Mouse (Mus musculus): ENCODE data around the gene Sppl2a.
"Not testable (repeated sequence)": the region's sequence is repeated elsewhere in the genome, so short reads cannot be mapped to it uniquely, and the experiment has no call there.

Gene Sppl2a

DNA sequence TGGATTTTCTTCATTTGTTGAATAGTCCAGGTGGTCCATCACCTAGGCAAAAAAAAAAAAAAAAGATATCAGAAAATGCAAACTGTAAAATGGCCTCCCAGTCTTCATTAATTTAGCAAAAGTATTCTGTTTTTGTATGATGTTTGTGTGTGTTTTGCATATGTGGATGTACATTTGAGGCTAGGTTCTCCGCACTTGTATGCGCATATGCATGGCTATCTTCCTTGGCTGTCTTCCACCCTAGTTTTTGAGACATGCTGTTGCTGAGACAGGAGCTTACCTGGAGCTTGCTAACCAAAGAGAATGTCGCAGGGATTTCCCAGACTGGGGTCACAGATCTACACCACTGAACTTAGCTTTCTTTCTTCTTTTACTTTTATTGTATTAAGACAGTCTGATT, 38.8 kb downstream of the Sppl2a start:
- no peak for DNase-seq (ENCODE audit: low spot score)

DNA sequence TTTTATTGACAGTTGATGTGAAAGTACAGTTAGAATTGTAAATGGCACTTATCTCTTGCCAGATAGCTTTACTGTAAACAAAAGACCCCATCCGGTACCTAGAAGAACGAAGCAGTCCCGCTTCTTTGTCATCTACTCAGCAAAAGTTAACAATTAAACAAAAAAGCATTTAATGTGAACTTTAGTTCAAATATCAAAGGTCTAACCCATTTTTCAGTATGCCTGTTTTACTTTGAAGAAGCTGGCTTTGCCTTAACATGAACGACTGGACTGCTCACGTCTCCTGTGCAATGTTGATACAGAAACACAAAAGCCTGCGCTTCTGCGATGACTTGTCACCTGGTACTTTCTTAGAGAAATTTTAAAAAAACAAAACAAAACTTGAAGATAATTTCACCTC, 40.7 kb downstream of the Sppl2a start:
- DNase-seq (ENCODE audit: low spot score), result no peak

DNA sequence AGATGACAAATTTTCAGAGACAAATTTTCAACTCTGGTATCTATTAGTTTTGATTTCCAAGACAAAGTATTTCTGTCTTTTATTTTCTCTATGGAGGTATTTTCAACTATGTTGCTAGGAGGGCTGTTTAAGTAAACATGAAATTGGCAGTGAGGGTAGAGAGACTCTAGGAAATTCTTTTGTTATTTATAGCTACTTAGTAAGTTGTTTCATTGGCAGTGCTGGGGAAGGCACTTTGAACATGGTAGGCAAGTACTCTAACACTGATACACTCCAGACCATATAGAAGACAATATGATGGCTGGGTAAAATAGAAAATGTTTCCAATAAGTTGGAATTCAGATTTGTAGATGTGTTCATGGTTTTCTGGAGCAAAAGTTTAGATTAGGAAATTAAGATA, 41.3 kb downstream of the Sppl2a start:
- DNase-seq (ENCODE audit: low spot score), result no peak

- DNase-seq (ENCODE audit: low spot score), result no peak
These were observed 45.9 kb downstream of the Sppl2a start for GRCm38 (mm10) chr2:126887141-126887540.

DNA sequence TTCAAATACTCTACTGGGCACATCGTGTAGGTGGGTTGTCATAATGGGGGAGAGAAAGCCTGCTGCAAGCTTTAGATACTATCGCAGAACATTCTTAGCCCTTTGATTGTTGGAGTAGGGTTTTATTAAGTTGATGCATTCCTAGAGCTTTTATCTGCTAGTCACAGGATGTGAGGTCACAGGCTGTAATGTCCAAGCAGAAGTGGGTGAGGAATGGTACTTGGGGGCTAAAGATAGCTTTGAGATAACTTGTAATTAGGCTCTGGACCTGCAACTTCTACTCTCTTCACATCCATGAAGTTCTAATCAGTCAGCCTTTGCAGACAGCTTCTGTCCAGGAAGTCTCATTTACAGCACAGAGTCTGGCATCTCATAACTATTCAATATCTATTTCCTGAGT, 47.2 kb downstream of the Sppl2a start:
- no peak for DNase-seq (ENCODE audit: low spot score)

GRCm38 (mm10) chr2:126882711-126883110, 50.3 kb downstream of the Sppl2a start:
- DNase-seq (ENCODE audit: low spot score), result not testable (repeated sequence)

DNA sequence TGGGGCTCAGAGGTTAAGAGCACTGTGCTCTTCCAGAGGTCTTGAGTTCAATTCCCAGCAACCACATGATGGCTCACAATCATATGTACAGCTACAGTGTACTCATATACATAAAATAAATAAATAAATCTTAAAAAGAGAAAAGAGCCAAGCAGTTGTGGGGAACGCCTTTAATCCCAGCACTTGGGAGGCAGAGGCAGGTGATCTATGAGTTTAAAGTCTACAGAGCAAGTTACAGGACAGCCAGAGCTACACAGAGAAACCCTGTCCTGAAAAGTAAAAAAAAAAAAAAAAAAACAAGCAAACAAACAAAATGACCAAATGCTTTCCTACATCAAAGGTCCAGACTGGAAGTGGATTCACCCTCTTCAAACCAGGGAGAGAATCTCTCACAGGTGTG, 55.0 kb downstream of the Sppl2a start:
- DNase-seq (ENCODE audit: low spot score), result no peak

- peak; percentile 56 for DNase-seq (ENCODE audit: low spot score)
These were observed 56.9 kb downstream of the Sppl2a start, which contains the start of gene Trpm7 for GRCm38 (mm10) chr2:126875871-126876796. TSS of gene Trpm7 (minus strand) at chr2:126876230.

DNA sequence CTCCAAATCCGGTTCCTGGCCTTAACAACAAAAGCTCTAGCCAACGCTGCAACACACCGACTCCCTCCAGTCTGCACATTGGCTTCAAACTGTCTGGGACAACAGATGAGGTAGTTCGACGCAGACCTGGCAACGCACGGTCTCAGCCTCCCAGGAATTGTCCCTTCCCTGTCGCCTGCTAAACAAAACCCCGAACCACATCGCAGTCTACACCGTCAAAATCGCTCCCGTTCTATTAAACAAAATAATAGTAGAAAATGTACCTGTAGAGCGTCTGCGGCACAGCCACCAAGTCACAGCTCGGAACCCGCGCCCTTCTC, 57.6 kb downstream of the Sppl2a start:
- DNase-seq (ENCODE audit: low spot score), result no peak

DNA sequence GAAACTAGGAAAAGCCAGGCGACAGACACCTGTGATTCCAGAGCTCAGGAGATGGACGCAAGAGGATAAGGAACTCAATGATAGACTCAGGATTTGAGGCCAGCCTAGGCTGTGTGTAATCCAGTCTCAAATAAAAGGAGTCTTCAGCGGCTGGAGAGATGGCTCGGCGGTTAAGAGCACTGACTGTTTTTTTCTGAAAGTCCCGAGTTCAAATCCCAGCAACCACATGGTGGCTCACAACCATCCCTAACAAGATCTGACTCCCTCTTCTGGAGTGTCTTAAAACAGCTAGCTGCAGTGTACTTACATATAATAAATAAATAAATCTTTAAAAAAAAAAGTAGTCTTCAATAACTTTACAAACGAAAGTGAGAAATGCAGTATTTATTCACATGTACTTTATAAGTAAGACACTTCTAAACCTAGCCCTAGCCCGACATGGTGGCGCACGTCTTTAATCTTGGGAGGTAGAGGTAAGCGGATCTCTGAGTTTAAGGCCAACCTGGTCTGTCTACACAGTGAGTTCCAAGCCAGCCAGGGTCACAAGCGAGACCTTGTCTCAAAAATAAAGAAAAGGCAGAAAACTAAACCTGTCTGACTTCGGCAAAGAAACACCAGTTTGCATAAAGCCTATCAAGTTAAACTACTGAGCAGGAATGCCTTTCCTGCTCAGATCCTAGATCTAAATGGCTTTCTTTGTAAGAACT, 58.1 kb downstream of the Sppl2a start:
- DNase-seq (ENCODE audit: low spot score), result no peak

- DNase-seq (ENCODE audit: low spot score), result no peak
These were observed 66.7 kb downstream of the Sppl2a start for GRCm38 (mm10) chr2:126866301-126866700.

GRCm38 (mm10) chr2:126865501-126866199, 67.4 kb downstream of the Sppl2a start:
- no peak for DNase-seq (ENCODE audit: low spot score)

DNA sequence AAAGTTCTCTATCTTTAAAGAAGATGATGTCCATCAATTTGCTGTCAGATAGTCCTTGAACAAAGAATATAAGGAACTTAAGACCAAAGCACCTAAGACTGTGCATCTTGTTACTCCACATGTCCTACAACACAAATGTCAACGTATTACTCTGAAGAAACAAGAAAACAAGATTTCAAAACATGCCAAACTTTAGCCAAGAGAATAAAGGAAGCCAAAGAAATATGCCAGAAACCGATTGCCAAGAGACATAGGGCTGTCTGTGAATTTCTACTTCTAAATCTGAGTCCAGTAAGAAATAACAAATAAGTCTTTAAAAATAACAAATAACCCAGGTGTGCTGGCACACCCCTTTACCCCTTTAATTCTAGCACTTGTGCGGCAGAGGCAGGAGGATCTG, 68.0 kb downstream of the Sppl2a start:
- no peak for DNase-seq (ENCODE audit: low spot score)

DNA sequence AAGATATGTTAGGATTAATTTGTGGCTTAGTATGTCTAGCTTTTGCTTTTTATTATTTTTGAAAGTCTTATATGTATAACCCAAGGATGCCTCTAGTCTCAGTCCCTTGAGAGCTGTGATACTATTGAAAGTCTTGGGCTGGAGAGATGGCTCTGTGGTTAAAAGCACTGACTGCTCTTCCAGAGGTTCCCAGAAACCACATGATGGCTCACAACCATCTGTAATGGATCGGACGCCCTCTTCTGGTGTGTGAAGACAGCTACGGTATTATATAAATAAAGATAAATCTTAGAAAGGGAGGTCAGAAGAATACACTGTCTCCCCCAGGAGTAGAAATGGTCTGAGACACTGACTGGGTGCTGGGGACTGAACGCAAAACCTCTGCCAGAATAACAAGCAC, 88.3 kb downstream of the Sppl2a start:
- DNase-seq (ENCODE audit: low spot score), result no peak

Measured in urinary bladder, postnatal 10 days (tissue).